Mouse (Mus musculus) midbrain, embryonic 15.5 days (tissue): ENCODE measurements at regions not wholly inside any gene's neighbourhood (a gene's known extent, or its start where the extent isn't known, plus 50 kb on each side); places are given as distances from the start of the nearest gene placed in this dataset.

Experiments used
- ATAC-seq: fragments of 200-750 bp; cut with Nextera tagmentation; replicated peaks from 2 replicates; pipeline ENCODE4 v1.8.0; 2017; ENCODE audit warnings: moderate TSS enrichment
- H3K27ac ChIP-seq: fragments of 300-500 bp; sonication (generic); 2 replicates; pipeline ENCODE4 v1.5.1; 2015; ENCODE audit warnings: mild to moderate bottlenecking, inconsistent platforms
- H3K27me3 ChIP-seq: fragments of 300-500 bp; sonication (generic); replicated peaks from 2 replicates; pipeline ENCODE4 v1.6.1; 2015; ENCODE audit warnings: inconsistent platforms
- H3K36me3 ChIP-seq: fragments of 300-500 bp; sonication (generic); replicated peaks from 2 replicates; pipeline ENCODE4 v1.6.1; 2015; ENCODE audit warnings: inconsistent platforms
- H3K4me1 ChIP-seq: fragments of 300-500 bp; sonication (generic); 2 replicates; pipeline ENCODE4 v1.6.1; 2015; ENCODE audit warnings: inconsistent platforms
- H3K4me2 ChIP-seq: fragments of 300-500 bp; sonication (generic); 2 replicates; pipeline ENCODE4 v1.6.1; 2015; ENCODE audit warnings: inconsistent platforms, mild to moderate bottlenecking, moderate library complexity
- H3K4me3 ChIP-seq: fragments of 300-500 bp; sonication (generic); 2 replicates; pipeline ENCODE4 v1.5.1; 2015; ENCODE audit warnings: mild to moderate bottlenecking, inconsistent platforms
- H3K9ac ChIP-seq: fragments of 300-500 bp; sonication (generic); 2 replicates; pipeline ENCODE4 v1.6.1; 2015; ENCODE audit warnings: mild to moderate bottlenecking, inconsistent platforms
- H3K9me3 ChIP-seq: fragments of 300-500 bp; sonication (generic); 2 replicates; pipeline ENCODE4 v1.6.1; 2016; ENCODE audit warnings: inconsistent platforms
- WGBS: fragments of 180-500 bp; shearing (Covaris S2); methylation state at CpG from one replicate; pipeline ENCODE4 v1.1.7; 2015; ENCODE audit warnings: mixed read lengths; 5-methylcytosine and 5-hydroxymethylcytosine counted together

DNA sequence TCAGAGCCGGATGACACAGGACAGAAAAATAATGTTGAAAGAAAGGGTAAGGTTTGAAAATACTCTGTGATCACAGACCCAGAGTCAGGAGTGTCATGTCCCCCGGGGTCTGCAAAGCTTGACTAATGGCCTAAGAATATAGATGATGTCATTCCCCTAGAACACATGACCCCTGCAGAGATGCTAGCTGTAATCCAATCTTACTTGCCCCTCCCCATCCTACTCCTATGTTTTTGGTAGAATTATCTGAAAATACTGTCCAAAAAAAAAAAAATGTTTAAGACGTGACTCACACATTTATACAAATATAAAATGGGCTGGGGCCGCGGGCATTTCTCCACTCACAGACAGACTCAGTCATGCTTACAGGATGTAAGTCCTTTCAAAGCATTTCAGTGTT lies 210.3 kb upstream of the Jmjd1c start:
- H3K9me3 ChIP-seq = no peaks in the 10 kb centered on the region
- H3K36me3 ChIP-seq = no peaks in the 10 kb centered on the region
- H3K4me3 ChIP-seq = no peak overlapping the region
- no peak overlapping the region for H3K4me2 ChIP-seq
- WGBS = 72% methylated on average over 5 of the region's 5 CpGs
- H3K27ac ChIP-seq = no peak overlapping the region
- no peaks in the 10 kb centered on the region for H3K4me1 ChIP-seq
- ATAC-seq = no peak
- H3K9ac ChIP-seq = no peak overlapping the region
- H3K27me3 ChIP-seq = no peaks in the 10 kb centered on the region

DNA sequence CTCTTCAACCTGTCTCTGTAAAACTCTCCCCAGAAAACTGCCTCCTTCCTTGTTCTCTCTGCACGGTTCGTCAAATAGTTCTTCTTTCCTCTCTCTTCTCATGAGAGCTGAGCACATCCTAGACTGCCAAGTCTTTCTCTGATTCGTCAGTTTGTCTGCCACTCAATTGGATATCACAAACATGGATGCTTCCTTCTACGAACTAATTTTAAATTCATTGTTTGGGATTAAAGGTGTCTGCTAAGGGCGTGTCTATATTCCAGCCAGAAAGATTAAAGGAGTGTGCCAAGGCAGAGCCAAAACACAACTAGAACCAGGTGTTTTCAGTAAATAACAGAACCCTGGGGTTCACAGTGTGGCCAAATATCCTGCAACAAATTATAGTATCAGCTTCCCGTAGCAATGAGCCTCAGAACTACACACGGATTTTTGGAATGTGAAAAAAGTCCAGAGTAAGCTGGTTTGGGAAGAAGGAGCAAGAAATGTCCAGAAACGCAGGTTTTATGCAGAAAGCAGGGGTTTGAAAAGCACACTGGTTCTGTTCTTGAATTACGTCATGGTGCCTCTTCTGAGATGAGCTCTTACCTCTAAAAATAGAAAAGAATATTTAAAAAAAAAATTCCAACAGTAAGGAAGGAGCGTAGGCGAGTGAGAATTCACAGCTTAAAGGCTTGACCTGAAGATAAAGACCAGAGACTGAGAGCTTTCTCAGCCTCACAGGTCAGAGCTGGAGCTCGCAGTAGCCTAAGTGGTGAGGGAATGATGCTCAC lies 206.0 kb upstream of the Jmjd1c start:
- H3K9ac ChIP-seq = no peak overlapping the region
- H3K9me3 ChIP-seq = no peaks in the 10 kb centered on the region
- no peaks in the 10 kb centered on the region for H3K4me1 ChIP-seq
- no peaks in the 10 kb centered on the region for H3K27me3 ChIP-seq
- no peak overlapping the region for H3K4me2 ChIP-seq
- 87% methylated on average over 12 of the region's 12 CpGs for WGBS
- H3K36me3 ChIP-seq = no peaks in the 10 kb centered on the region
- ATAC-seq = no peak
- no peak overlapping the region for H3K27ac ChIP-seq
- no peak overlapping the region for H3K4me3 ChIP-seq

GRCm38 (mm10) chr10:66891811-66892210 lies 204.1 kb upstream of the Jmjd1c start:
- Histone ChIP-seq H3K27me3 (no peaks in the 10 kb centered on the region), H3K9ac (no peak overlapping the region), H3K9me3 (no peaks in the 10 kb centered on the region), H3K4me2 (no peak overlapping the region), H3K4me1 (peaks cover 2% of the 10 kb centered on the region; the same call in 1 of the 2 replicates), H3K36me3 (no peaks in the 10 kb centered on the region), H3K4me3 (no peak overlapping the region), H3K27ac (no peak overlapping the region)
- no peak for ATAC-seq
- WGBS = 94% methylated on average over 1 of the region's 1 CpGs

GRCm38 (mm10) chr10:66893836-66894235 lies 202.1 kb upstream of the Jmjd1c start:
- H3K9ac ChIP-seq = no peak overlapping the region
- H3K9me3 ChIP-seq = no peaks in the 10 kb centered on the region
- peaks cover 9% of the 10 kb centered on the region for H3K4me1 ChIP-seq
- H3K36me3 ChIP-seq = no peaks in the 10 kb centered on the region
- H3K4me2 ChIP-seq = no peak overlapping the region
- WGBS = 73% methylated on average over 14 of the region's 14 CpGs
- H3K27ac ChIP-seq = no peak overlapping the region
- no peaks in the 10 kb centered on the region for H3K27me3 ChIP-seq
- no peak for ATAC-seq
- H3K4me3 ChIP-seq = no peak overlapping the region

- H3K4me1 ChIP-seq = peaks cover 16% of the 10 kb centered on the region
- no peaks in the 10 kb centered on the region for H3K36me3 ChIP-seq
- 0 out of 2 replicates have a peak, but pooled peaks have one; percentile 27 for ATAC-seq
- H3K4me2 ChIP-seq = no peak overlapping the region
- H3K27me3 ChIP-seq = no peaks in the 10 kb centered on the region
- H3K9me3 ChIP-seq = no peaks in the 10 kb centered on the region
- 0 out of 2 replicates have a peak overlapping the region, but pooled peaks have one; percentile 41 for H3K27ac ChIP-seq
- WGBS = 27% methylated on average over 11 of the region's 11 CpGs
- no peak overlapping the region for H3K9ac ChIP-seq
- H3K4me3 ChIP-seq = no peak overlapping the region
Observed at GRCm38 (mm10) chr10:66896698-66897622, 199.0 kb upstream of the Jmjd1c start.

- no peak overlapping the region for H3K9ac ChIP-seq
- H3K27me3 ChIP-seq = no peaks in the 10 kb centered on the region
- no peaks in the 10 kb centered on the region for H3K36me3 ChIP-seq
- WGBS = 89% methylated on average over 5 of the region's 5 CpGs
- H3K27ac ChIP-seq = no peak overlapping the region
- H3K9me3 ChIP-seq = no peaks in the 10 kb centered on the region
- ATAC-seq = no peak
- peaks cover 19% of the 10 kb centered on the region for H3K4me1 ChIP-seq
- no peak overlapping the region for H3K4me2 ChIP-seq
- no peak overlapping the region for H3K4me3 ChIP-seq
Observed at GRCm38 (mm10) chr10:66899724-66900123, 196.2 kb upstream of the Jmjd1c start.

GRCm38 (mm10) chr10:66900781-66901180 lies 195.1 kb upstream of the Jmjd1c start:
- 67% methylated on average over 10 of the region's 10 CpGs for WGBS
- H3K4me2 ChIP-seq = no peak overlapping the region
- H3K27ac ChIP-seq = no peak overlapping the region

DNA sequence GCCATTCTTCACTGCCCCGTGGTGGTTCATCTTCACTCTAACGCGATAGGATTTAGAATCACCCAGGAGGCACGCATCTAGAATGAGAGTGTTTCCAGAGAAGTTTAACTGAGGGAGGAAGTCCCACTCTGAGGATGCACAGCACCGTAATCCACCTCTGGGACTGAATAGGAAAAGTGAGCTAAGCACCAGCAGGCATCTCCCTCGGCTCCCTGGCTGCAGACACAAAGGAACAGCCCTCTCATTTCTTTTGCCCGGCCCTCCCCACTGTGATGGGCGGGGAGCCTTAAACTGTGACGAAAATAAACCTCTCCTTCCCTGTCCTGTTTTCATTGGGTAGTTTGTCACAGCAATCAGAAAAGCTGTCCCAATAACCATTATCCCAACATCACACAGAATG lies 194.1 kb upstream of the Jmjd1c start:
- Histone ChIP-seq H3K4me2 (peak overlapping the region; percentile 36), H3K27ac (no peak overlapping the region)
- ATAC-seq = no peak

More at GRCm38 (mm10) chr10:66900781-66901180, 195.1 kb upstream of the Jmjd1c start:
- no peak for ATAC-seq
- H3K9me3 ChIP-seq = no peaks in the 10 kb centered on the region
- H3K9ac ChIP-seq = no peak overlapping the region
- no peaks in the 10 kb centered on the region for H3K27me3 ChIP-seq
- peaks cover 19% of the 10 kb centered on the region for H3K4me1 ChIP-seq
- H3K4me3 ChIP-seq = no peak overlapping the region
- H3K36me3 ChIP-seq = no peaks in the 10 kb centered on the region

DNA sequence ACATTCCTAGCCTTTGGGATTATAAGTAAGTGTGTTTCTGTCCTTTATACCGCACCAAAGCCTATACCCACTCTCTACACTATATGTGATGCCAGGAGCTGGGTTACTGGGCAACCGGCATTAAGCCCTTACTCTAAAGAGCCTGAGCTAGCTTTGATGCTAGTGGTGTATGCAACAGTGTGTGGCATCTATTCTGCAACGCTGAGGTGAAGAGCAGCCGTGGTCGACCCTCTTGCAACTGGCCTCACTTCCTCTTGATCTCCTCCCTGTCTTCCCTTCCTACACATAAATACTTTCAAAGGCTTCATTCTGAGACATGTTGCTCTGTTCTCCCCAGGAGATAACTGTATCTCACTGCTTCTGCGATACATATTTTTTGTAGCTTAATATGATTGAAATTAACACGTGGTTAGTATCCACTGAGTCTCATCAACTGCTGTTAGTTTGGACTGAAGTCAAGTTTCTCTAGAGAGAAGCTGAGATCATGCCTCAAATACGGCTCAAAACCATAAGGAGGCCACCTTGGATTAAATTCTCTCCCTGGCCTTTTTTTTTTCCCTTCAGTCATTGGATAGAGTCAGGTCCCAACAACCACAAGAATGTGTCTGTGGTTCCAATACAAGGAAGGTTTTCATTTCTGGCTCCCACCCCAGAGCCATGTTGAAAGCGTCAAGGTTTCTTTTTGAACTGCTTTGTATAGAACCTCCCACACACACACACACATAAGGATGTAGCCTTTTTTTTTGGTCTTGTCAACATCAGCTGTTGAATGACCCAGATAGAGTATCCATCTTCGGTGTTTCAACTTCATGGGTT lies 191.2 kb upstream of the Jmjd1c start:
- no peak overlapping the region for H3K9ac ChIP-seq
- H3K27ac ChIP-seq = no peak overlapping the region
- H3K9me3 ChIP-seq = no peaks in the 10 kb centered on the region
- H3K27me3 ChIP-seq = no peaks in the 10 kb centered on the region
- H3K36me3 ChIP-seq = no peaks in the 10 kb centered on the region
- ATAC-seq = no peak
- no peak overlapping the region for H3K4me2 ChIP-seq
- no peak overlapping the region for H3K4me3 ChIP-seq
- 62% methylated on average over 10 of the region's 10 CpGs for WGBS
- peaks cover 9% of the 10 kb centered on the region for H3K4me1 ChIP-seq

More for the DNA sequence above, 194.1 kb upstream of the Jmjd1c start:
- H3K9ac ChIP-seq = no peak overlapping the region
- peak overlapping the region; percentile 3; the same call in 1 of the 2 replicates for H3K4me3 ChIP-seq
- no peaks in the 10 kb centered on the region for H3K36me3 ChIP-seq
- peaks cover 16% of the 10 kb centered on the region for H3K4me1 ChIP-seq
- no peaks in the 10 kb centered on the region for H3K27me3 ChIP-seq
- no peaks in the 10 kb centered on the region for H3K9me3 ChIP-seq
- under 1% methylated on average over 9 of the region's 9 CpGs for WGBS

- H3K27me3 ChIP-seq = no peaks in the 10 kb centered on the region
- no peak overlapping the region for H3K9ac ChIP-seq
- H3K27ac ChIP-seq = no peak overlapping the region
- H3K4me1 ChIP-seq = no peaks in the 10 kb centered on the region
- H3K9me3 ChIP-seq = no peaks in the 10 kb centered on the region
- no peak overlapping the region for H3K4me3 ChIP-seq
- 49% methylated on average over 4 of the region's 4 CpGs for WGBS
- no peak overlapping the region for H3K4me2 ChIP-seq
- no peaks in the 10 kb centered on the region for H3K36me3 ChIP-seq
- ATAC-seq = no peak
Observed at GRCm38 (mm10) chr10:66907842-66908241, 188.1 kb upstream of the Jmjd1c start.

- no peak overlapping the region for H3K9ac ChIP-seq
- no peaks in the 10 kb centered on the region for H3K27me3 ChIP-seq
- H3K4me2 ChIP-seq = no peak overlapping the region
- H3K27ac ChIP-seq = no peak overlapping the region
- H3K9me3 ChIP-seq = no peaks in the 10 kb centered on the region
- 17% methylated on average over 12 of the region's 12 CpGs for WGBS
- ATAC-seq = peak; percentile 43; the same call in 1 of the 2 replicates
- peaks cover 4% of the 10 kb centered on the region for H3K4me1 ChIP-seq
- no peaks in the 10 kb centered on the region for H3K36me3 ChIP-seq
- no peak overlapping the region for H3K4me3 ChIP-seq
Observed at GRCm38 (mm10) chr10:66909204-66909889, 186.6 kb upstream of the Jmjd1c start.
